Mouse (Mus musculus): ENCODE measurements around the gene Hmg20a. TPM values are rescaled to one million over a fixed set of nuclear protein-coding genes. Genes with fewer than 3 reads are reported as not detected.

Gene Hmg20a
- total RNA-seq, 1 experiment = 11.5 TPM

DNA sequence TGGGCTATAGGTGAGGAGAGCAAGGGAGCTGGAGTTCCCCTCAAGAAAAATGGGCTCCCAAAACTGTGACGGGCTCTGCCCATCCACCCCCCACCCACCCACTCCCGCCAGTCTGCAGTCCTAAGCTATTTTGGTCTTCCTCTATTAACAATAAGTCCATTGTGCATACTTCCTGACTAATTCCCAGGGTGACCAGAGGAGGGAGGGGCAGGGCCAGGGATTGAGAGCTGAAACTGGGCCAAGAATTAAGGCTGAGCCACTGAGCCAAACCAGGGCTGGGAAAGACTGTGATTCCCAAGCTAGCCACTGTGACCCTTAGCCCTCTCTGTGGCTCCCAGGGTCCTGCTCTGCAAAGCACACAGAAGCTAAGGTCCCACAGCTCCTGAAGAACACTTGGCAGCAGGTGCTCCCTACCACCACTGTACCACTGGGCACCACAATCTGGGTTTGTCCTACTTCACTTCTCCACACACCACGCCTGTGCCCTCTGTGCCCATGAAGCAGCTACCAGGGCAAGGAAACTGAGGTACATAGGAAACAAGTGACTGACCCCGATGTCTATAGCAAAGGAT, 98.4 kb downstream of the Hmg20a start:
- Histone ChIP-seq H3K9ac (ENCODE audit: insufficient read depth, low read depth, low read length, poor library complexity, severe bottlenecking) (no peak overlapping the region), H3K27ac (ENCODE audit: insufficient read depth, low read depth, low read length, poor library complexity, severe bottlenecking) (no peak overlapping the region), H3K4me3 (ENCODE audit: insufficient read depth in 1 of 2, low read depth in 1 of 2, low read length in 2 of 2, poor library complexity in 1 of 2, severe bottlenecking in 1 of 2) (no peak overlapping the region), H3K9me3 (ENCODE audit: control insufficient read depth, insufficient read depth, low read depth, low read length) (no peaks in the 10 kb centered on the region), H3K4me1 (ENCODE audit: control insufficient read depth in 2 of 2, insufficient read depth in 2 of 2, low read length in 2 of 2, poor library complexity in 1 of 2) (peaks cover 1 to 5% of the 10 kb centered on the region in 2 experiments; a peak in 2 of 4 replicates), H3K36me3 (ENCODE audit: control insufficient read depth, insufficient read depth, low read length, poor library complexity, severe bottlenecking) (no peaks in the 10 kb centered on the region)
- in situ Hi-C loops (cut with MboI; ENCODE audit: low sequenced_read_pairs in 2 of 2, unreplicated experiment in 2 of 2) = no loop called here
- no peak for DNase-seq (ENCODE audit: low read depth, low spot score)
- TF ChIP-seq ZNF384 (IDR thresholded peaks at IDR 0.05; ENCODE audit: low read depth, low read length) = no peak
- TF ChIP-seq ZC3H11A (IDR thresholded peaks at IDR 0.05; ENCODE audit: borderline replicate concordance, low read depth, low read length) = no peak
- no peak for TF ChIP-seq MAFK (IDR thresholded peaks at IDR 0.05; ENCODE audit: insufficient read depth, low read depth, low read length)
- TF ChIP-seq HCFC1 (IDR thresholded peaks at IDR 0.05; ENCODE audit: borderline replicate concordance, insufficient read depth, low read length) = no peak
- no peak for TF ChIP-seq CHD2 (IDR thresholded peaks at IDR 0.05; ENCODE audit: low read depth, low read length)

DNA sequence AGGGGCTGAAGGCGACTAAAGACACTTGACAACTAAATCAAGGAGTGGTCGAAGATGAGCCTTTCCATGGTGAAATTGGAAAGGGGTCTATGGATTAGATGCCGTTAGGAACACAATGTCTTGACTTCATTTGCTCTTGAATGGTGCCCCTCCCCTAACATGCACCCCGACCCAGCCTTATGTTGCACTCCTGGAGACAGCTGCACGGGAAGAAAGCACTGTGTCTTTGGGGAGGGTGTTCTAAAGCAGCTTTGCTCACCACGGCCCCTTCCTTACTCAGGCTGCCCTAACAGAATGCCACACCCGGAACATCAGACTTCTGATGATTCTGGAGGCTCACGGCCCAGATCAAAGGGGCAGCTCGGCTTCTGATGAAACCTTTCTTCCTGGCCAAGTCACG, 103.9 kb downstream of the Hmg20a start:
- no peaks in the 10 kb centered on the region for H3K36me3 ChIP-seq (ENCODE audit: control insufficient read depth, insufficient read depth, low read length, poor library complexity, severe bottlenecking)
- TF ChIP-seq HCFC1 (IDR thresholded peaks at IDR 0.05; ENCODE audit: borderline replicate concordance, insufficient read depth, low read length) = no peak
- no peak for TF ChIP-seq ZNF384 (IDR thresholded peaks at IDR 0.05; ENCODE audit: low read depth, low read length)
- no peak for TF ChIP-seq ZC3H11A (IDR thresholded peaks at IDR 0.05; ENCODE audit: borderline replicate concordance, low read depth, low read length)
- TF ChIP-seq MAFK (IDR thresholded peaks at IDR 0.05; ENCODE audit: insufficient read depth, low read depth, low read length) = no peak
- no peak for TF ChIP-seq CHD2 (IDR thresholded peaks at IDR 0.05; ENCODE audit: low read depth, low read length)
- H3K9ac ChIP-seq (ENCODE audit: insufficient read depth, low read depth, low read length, poor library complexity, severe bottlenecking) = no peak overlapping the region
- no peak for DNase-seq (ENCODE audit: low read depth, low spot score)
- H3K27ac ChIP-seq (ENCODE audit: insufficient read depth, low read depth, low read length, poor library complexity, severe bottlenecking) = no peak overlapping the region; the same call in 1 of the 2 replicates
- in situ Hi-C loops (cut with MboI; ENCODE audit: low sequenced_read_pairs in 2 of 2, unreplicated experiment in 2 of 2) = no loop called here
- no peaks in the 10 kb centered on the region for H3K9me3 ChIP-seq (ENCODE audit: control insufficient read depth, insufficient read depth, low read depth, low read length)
- peaks cover 5 to 7% of the 10 kb centered on the region in 2 experiments for H3K4me1 ChIP-seq (ENCODE audit: control insufficient read depth in 2 of 2, insufficient read depth in 2 of 2, low read length in 2 of 2, poor library complexity in 1 of 2)
- no peak overlapping the region for H3K4me3 ChIP-seq (ENCODE audit: insufficient read depth in 1 of 2, low read depth in 1 of 2, low read length in 2 of 2, poor library complexity in 1 of 2, severe bottlenecking in 1 of 2)

DNA sequence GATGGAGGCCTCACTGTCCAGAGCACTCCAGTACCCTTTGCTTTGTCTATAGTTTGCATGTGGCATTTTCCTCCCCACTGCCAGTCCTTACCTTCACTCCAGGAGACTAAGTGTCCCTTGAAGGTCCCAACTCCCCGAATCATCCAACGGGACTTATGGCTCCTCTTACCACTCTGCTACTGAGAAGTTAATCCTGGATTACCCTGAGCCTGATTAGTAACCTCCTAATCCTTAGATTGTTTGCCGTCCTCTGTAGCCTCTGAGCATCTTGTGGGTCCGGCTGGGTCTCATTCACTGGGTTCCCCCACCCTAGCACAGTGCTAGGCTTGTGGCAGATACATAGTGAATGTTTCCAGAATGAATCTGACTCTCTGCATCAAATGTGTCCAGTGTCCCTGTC, 109.5 kb downstream of the Hmg20a start:
- Histone ChIP-seq H3K9ac (ENCODE audit: insufficient read depth, low read depth, low read length, poor library complexity, severe bottlenecking) (no peak overlapping the region), H3K27ac (ENCODE audit: insufficient read depth, low read depth, low read length, poor library complexity, severe bottlenecking) (no peak overlapping the region), H3K4me3 (ENCODE audit: insufficient read depth in 1 of 2, low read depth in 1 of 2, low read length in 2 of 2, poor library complexity in 1 of 2, severe bottlenecking in 1 of 2) (no peak overlapping the region), H3K36me3 (ENCODE audit: control insufficient read depth, insufficient read depth, low read length, poor library complexity, severe bottlenecking) (no peaks in the 10 kb centered on the region), H3K4me1 (ENCODE audit: control insufficient read depth in 2 of 2, insufficient read depth in 2 of 2, low read length in 2 of 2, poor library complexity in 1 of 2) (peaks cover 0 to 11% of the 10 kb centered on the region in 2 experiments; a peak in 2 of 4 replicates), H3K9me3 (ENCODE audit: control insufficient read depth, insufficient read depth, low read depth, low read length) (no peaks in the 10 kb centered on the region)
- in situ Hi-C loops (cut with MboI; ENCODE audit: low sequenced_read_pairs in 2 of 2, unreplicated experiment in 2 of 2) = no loop called here
- no peak for DNase-seq (ENCODE audit: low read depth, low spot score)
- TF ChIP-seq ZNF384 (IDR thresholded peaks at IDR 0.05; ENCODE audit: low read depth, low read length) (no peak), HCFC1 (IDR thresholded peaks at IDR 0.05; ENCODE audit: borderline replicate concordance, insufficient read depth, low read length) (no peak), ZC3H11A (IDR thresholded peaks at IDR 0.05; ENCODE audit: borderline replicate concordance, low read depth, low read length) (no peak), CHD2 (IDR thresholded peaks at IDR 0.05; ENCODE audit: low read depth, low read length) (no peak), MAFK (IDR thresholded peaks at IDR 0.05; ENCODE audit: insufficient read depth, low read depth, low read length) (no peak)

DNA sequence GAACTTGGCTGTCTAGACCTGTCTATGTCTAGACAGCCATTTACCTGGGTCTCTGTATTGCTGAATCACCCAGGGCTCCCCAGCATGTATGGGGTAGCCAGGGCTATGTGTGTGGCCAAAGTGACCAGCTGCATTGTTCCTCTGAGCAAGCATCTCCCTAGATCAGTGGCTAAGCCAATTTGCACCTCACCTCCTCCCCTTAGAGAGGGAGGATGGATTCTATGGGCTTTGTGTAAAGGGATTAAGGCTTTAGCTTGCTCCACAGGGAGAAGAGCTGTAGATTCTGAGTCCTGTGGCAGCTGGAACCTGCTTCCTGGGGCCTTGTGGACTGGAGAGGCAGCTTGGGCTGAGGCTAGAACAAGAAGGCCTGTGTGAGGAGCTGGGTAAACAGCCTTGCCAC, 113.6 kb downstream of the Hmg20a start:
- H3K36me3 ChIP-seq (ENCODE audit: control insufficient read depth, insufficient read depth, low read length, poor library complexity, severe bottlenecking) = no peaks in the 10 kb centered on the region
- DNase-seq (ENCODE audit: low read depth, low spot score) = no peak
- H3K4me3 ChIP-seq (ENCODE audit: insufficient read depth in 1 of 2, low read depth in 1 of 2, low read length in 2 of 2, poor library complexity in 1 of 2, severe bottlenecking in 1 of 2) = no peak overlapping the region
- H3K9ac ChIP-seq (ENCODE audit: insufficient read depth, low read depth, low read length, poor library complexity, severe bottlenecking) = no peak overlapping the region
- no peaks in the 10 kb centered on the region for H3K9me3 ChIP-seq (ENCODE audit: control insufficient read depth, insufficient read depth, low read depth, low read length)
- no peak overlapping the region for H3K27ac ChIP-seq (ENCODE audit: insufficient read depth, low read depth, low read length, poor library complexity, severe bottlenecking)
- peaks cover 4 to 23% of the 10 kb centered on the region in 2 experiments; a peak in 2 of 4 replicates for H3K4me1 ChIP-seq (ENCODE audit: control insufficient read depth in 2 of 2, insufficient read depth in 2 of 2, low read length in 2 of 2, poor library complexity in 1 of 2)
- in situ Hi-C loops (cut with MboI; ENCODE audit: low sequenced_read_pairs in 2 of 2, unreplicated experiment in 2 of 2) = no loop called here
- TF ChIP-seq MAFK (IDR thresholded peaks at IDR 0.05; ENCODE audit: insufficient read depth, low read depth, low read length) (no peak), ZNF384 (IDR thresholded peaks at IDR 0.05; ENCODE audit: low read depth, low read length) (no peak), CHD2 (IDR thresholded peaks at IDR 0.05; ENCODE audit: low read depth, low read length) (no peak), HCFC1 (IDR thresholded peaks at IDR 0.05; ENCODE audit: borderline replicate concordance, insufficient read depth, low read length) (no peak), ZC3H11A (IDR thresholded peaks at IDR 0.05; ENCODE audit: borderline replicate concordance, low read depth, low read length) (no peak)

Measured in ES-E14 (cell line).